Mouse (Mus musculus) hindbrain, embryonic 16.5 days (tissue): ENCODE data around the gene Adamts7. TPM values are rescaled to one million over a fixed set of nuclear protein-coding genes. Genes with fewer than 3 reads are reported as not detected.

ENCODE experiments used
- ATAC-seq: fragments of 200-750 bp; cut with Nextera tagmentation; 2 replicates; pipeline ENCODE4 v1.8.0; 2017; ENCODE audit warnings: moderate TSS enrichment, moderate library complexity
- H3K27ac ChIP-seq: fragments of 300-500 bp; sonication (generic); 2 replicates; pipeline ENCODE4 v1.5.1; 2014; ENCODE audit warnings: low read depth, mild to moderate bottlenecking, control low read depth, low read length, moderate library complexity
- H3K27me3 ChIP-seq: fragments of 300-500 bp; sonication (generic); replicated peaks from 2 replicates; pipeline ENCODE4 v1.6.1; 2014; ENCODE audit warnings: low read length; ENCODE audit not compliant: control insufficient read depth, insufficient read depth
- H3K36me3 ChIP-seq: fragments of 300-500 bp; sonication (generic); 2 replicates; pipeline ENCODE4 v1.6.1; 2014; ENCODE audit warnings: mild to moderate bottlenecking, low read length, moderate library complexity, mixed read lengths; ENCODE audit not compliant: control insufficient read depth, insufficient read depth
- H3K4me1 ChIP-seq: fragments of 300-500 bp; sonication (generic); 2 replicates; pipeline ENCODE4 v1.6.1; 2014; ENCODE audit warnings: low read depth, low read length; ENCODE audit not compliant: control insufficient read depth, insufficient read depth
- H3K4me2 ChIP-seq: fragments of 300-500 bp; sonication (generic); 2 replicates; pipeline ENCODE4 v1.6.1; 2014; ENCODE audit warnings: mild to moderate bottlenecking, low read length, control low read depth, moderate library complexity
- H3K4me3 ChIP-seq: fragments of 300-500 bp; sonication (generic); 2 replicates; pipeline ENCODE4 v1.5.1; 2014; ENCODE audit warnings: mild to moderate bottlenecking, low read length, control low read depth, moderate library complexity
- H3K9ac ChIP-seq: fragments of 300-500 bp; sonication (generic); 2 replicates; pipeline ENCODE4 v1.6.1; 2014; ENCODE audit warnings: low read depth, mild to moderate bottlenecking, control low read depth, low read length, moderate library complexity
- H3K9me3 ChIP-seq: fragments of 300-500 bp; sonication (generic); 2 replicates; pipeline ENCODE4 v1.6.1; 2014; ENCODE audit warnings: mild to moderate bottlenecking, low read length, moderate library complexity; ENCODE audit not compliant: control insufficient read depth
- WGBS: fragments of 180-500 bp; shearing (Covaris S2); extraction: QIAGEN DNeasy Blood & Tissue Kit; methylation state at CpG from one replicate; pipeline ENCODE4 v1.1.7; 2014; 5-methylcytosine and 5-hydroxymethylcytosine counted together
- polyA plus RNA-seq: library from polyadenylated mRNA; unstranded; fragments of >200 nt; fragmentation: Nextera tagmentation; extraction: Ambion mirVana; gene quantifications from 2 replicates; pipeline ENCODE4 v1.2.1, GENCODE M21; 2015

The Adamts7 gene
- polyA plus RNA-seq, 1 experiment from 2014 or later: 4.9 TPM

- Histone ChIP-seq H3K9ac (no peak overlapping the region), H3K27me3 (no peaks in the 10 kb centered on the region), H3K27ac (no peak overlapping the region), H3K4me1 (no peaks in the 10 kb centered on the region; the same call in 1 of the 2 replicates), H3K4me3 (no peak overlapping the region), H3K36me3 (no peaks in the 10 kb centered on the region), H3K4me2 (no peak overlapping the region; the same call in 1 of the 2 replicates), H3K9me3 (no peaks in the 10 kb centered on the region)
- WGBS: 43% methylated on average over 6 of the region's 6 CpGs
- peak; percentile 84 for ATAC-seq
Measured at GRCm38 (mm10) chr9:90255844-90256405, 93.1 kb downstream of the Adamts7 start.

DNA sequence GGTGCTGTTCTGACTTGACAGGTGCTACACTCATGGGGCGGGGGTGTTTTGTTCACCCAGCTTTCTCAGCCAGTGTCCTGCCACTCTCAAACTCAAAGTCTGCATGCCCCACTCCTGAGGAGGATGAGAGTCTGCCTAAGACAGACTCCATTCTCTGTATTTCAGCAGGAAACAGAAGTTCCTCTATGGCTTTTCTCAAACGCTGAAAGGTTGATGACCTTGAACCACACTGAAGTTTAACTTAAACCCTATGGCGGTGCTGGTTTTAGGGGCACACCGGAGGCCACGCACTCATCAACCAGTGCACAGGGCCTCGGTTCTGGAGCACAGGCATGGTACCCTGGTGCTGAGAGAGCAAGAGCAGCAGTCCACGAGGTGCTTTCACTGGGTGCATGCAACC lies 94.4 kb downstream of the Adamts7 start:
- Histone ChIP-seq H3K4me1 (no peaks in the 10 kb centered on the region; the same call in 1 of the 2 replicates), H3K9me3 (no peaks in the 10 kb centered on the region), H3K4me2 (no peak overlapping the region), H3K36me3 (no peaks in the 10 kb centered on the region), H3K4me3 (no peak overlapping the region), H3K9ac (no peak overlapping the region), H3K27me3 (no peaks in the 10 kb centered on the region), H3K27ac (no peak overlapping the region)
- no peak for ATAC-seq
- 76% methylated on average over 7 of the region's 7 CpGs for WGBS

Other genes with a start within 250 kb of the Adamts7 start
- gene Ctsh, start 108.9 kb upstream of the Adamts7 start, polyA plus RNA-seq: 32.2 and 40.1 TPM in 2 replicates
- 538 and 570 TPM in 2 replicates for gene Morf4l1, start 48.3 kb upstream of the Adamts7 start, polyA plus RNA-seq
- gene Tbc1d2b, start 107.7 kb downstream of the Adamts7 start, polyA plus RNA-seq: 5.1 and 6.3 TPM in 2 replicates